Mouse (Mus musculus) right cerebral cortex, postnatal 14 days (tissue): ENCODE measurements around the gene Foxs1.

ENCODE experiments used
- DNase-seq: peaks from one replicate; pipeline ENCODE4 v3.0.0; 2022

The Foxs1 gene

GRCm38 (mm10) chr2:152902658-152903057 is 30.4 kb downstream of the Foxs1 start:
- DNase-seq, result no peak

DNA sequence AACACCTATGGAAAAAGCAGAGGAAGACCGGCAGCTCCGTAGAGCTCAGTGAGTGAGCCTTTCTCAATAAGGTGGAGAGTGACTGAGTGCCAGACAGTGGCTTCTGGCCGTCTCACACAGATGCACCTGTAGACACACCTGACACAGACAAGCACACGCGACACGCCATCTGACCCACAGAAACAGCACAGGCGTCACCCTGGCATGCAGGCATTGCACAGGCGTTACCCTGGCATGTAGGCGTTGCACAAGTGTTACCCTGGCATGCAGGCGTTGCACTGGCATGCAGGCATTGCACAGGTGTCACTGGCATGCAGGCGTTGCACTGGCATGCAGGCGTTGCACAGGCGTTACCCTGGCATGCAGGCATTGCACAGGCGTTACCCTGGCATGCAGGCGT is 31.7 kb downstream of the Foxs1 start:
- DNase-seq, result no peak

GRCm38 (mm10) chr2:152899011-152899410 is 34.0 kb downstream of the Foxs1 start:
- DNase-seq, result no peak

GRCm38 (mm10) chr2:152896926-152897325 is 36.1 kb downstream of the Foxs1 start:
- DNase-seq, result no peak

DNA sequence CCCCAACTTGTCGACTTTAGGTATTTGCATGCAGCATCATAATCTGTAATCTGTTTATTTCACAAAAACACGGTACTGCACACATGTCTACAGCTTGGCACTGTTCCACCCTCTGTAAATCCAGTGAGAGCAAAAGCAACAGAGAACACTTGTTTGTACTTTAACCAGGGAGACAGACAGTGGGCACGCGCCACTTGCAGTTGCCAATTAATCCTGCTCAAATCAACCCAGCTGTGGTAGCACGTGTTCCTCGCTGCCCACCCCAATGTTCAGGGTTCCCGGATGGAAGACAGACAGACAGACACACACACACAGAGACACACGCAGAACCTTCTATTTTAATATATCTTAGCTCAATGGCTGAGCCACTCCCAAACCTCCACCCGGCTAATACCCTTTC is 37.2 kb downstream of the Foxs1 start:
- no peak for DNase-seq

DNA sequence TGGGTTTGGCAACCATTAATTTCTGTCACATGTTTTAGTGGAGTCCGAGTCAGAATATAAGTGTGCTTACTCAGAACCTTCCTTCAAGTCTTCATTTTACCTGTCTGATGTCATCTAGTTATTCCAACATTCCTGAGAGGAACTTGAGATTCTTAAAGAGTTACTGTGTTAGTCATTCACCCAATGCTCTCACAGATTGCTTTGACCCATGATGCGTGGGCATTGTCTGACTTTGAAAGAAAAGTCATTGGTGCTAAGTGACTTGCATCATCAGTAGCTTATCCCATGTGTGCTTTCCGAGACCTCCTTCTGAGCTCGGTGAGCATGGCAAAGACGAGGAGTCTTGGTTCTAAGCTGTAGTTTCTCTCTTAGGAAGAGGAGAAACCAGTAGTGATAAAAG is 44.2 kb downstream of the Foxs1 start:
- no peak for DNase-seq

DNA sequence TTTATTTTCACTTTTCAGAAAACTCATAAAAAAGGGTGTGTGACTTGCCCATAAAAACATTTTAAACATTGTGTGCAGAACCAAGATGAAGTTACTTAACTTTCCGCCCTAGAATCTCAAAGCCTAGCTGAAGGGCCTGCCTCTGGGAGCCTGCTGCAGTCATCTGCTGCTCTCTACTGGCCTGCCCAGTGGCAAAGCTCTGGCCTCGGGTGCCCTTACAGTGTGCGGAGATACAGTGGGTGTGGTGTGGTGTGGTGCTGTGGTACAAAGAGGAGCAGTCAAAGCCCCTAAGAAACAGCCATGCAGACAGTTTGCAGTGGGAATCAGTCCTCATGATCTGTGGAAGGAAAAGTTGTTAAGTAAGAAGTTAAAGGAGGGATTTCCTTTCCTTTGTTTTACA is 45.8 kb downstream of the Foxs1 start:
- DNase-seq, result no peak

- no peak for DNase-seq
These were observed 48.8 kb downstream of the Foxs1 start for GRCm38 (mm10) chr2:152884101-152884645.
